Mouse (Mus musculus) forebrain, embryonic 15.5 days (tissue): Measurements from ENCODE around the gene Ctsk. TPM values are rescaled to one million over a fixed set of nuclear protein-coding genes. Genes with fewer than 3 reads are reported as not detected.

ENCODE experiments used
- ATAC-seq: fragments of 200-750 bp; cut with Nextera tagmentation; replicated peaks from 2 replicates; pipeline ENCODE4 v1.8.0; 2017; ENCODE audit warnings: mild to moderate bottlenecking, moderate TSS enrichment, moderate library complexity
- H3K27ac ChIP-seq: fragments of 300-500 bp; sonication (generic); replicated peaks from 2 replicates; pipeline ENCODE4 v1.5.1; 2015; ENCODE audit warnings: mild to moderate bottlenecking, inconsistent platforms
- H3K27me3 ChIP-seq: fragments of 300-500 bp; sonication (generic); 2 replicates; pipeline ENCODE4 v1.6.1; 2015; ENCODE audit warnings: inconsistent platforms
- H3K36me3 ChIP-seq: fragments of 300-500 bp; sonication (generic); 2 replicates; pipeline ENCODE4 v1.6.1; 2015; ENCODE audit warnings: mild to moderate bottlenecking, inconsistent platforms
- H3K4me1 ChIP-seq: fragments of 300-500 bp; sonication (generic); 2 replicates; pipeline ENCODE4 v1.6.1; 2015; ENCODE audit warnings: inconsistent platforms
- H3K4me2 ChIP-seq: fragments of 300-500 bp; sonication (generic); replicated peaks from 2 replicates; pipeline ENCODE4 v1.6.1; 2015; ENCODE audit warnings: mild to moderate bottlenecking, inconsistent platforms
- H3K4me3 ChIP-seq: fragments of 300-500 bp; sonication (generic); 2 replicates; pipeline ENCODE4 v1.5.1; 2015; ENCODE audit warnings: mild to moderate bottlenecking, inconsistent platforms
- H3K9ac ChIP-seq: fragments of 300-500 bp; sonication (generic); replicated peaks from 2 replicates; pipeline ENCODE4 v1.6.1; 2015; ENCODE audit warnings: mild to moderate bottlenecking, inconsistent platforms
- H3K9me3 ChIP-seq: fragments of 300-500 bp; sonication (generic); 2 replicates; pipeline ENCODE4 v1.6.1; 2016; ENCODE audit warnings: inconsistent platforms
- whole genome bisulfite sequencing: fragments of 180-500 bp; shearing (Covaris S2); methylation state at CpG from one replicate; pipeline ENCODE4 v1.1.7; 2015; ENCODE audit warnings: mixed read lengths; 5-methylcytosine and 5-hydroxymethylcytosine counted together
- polyA plus RNA-seq: library from polyadenylated mRNA; unstranded; fragments of >200 nt; fragmentation: Nextera tagmentation; extraction: Ambion mirVana; gene quantifications from 2 replicates; pipeline ENCODE4 v1.2.1, GENCODE M21; 2015

Ctsk gene
- polyA plus RNA-seq, 1 experiment from 2014 or later: 4.3 TPM

GRCm38 (mm10) chr3:95499496-95500140 lies 562 bp downstream of the Ctsk start:
- WGBS: 73% methylated on average over 10 of the region's 10 CpGs

DNA sequence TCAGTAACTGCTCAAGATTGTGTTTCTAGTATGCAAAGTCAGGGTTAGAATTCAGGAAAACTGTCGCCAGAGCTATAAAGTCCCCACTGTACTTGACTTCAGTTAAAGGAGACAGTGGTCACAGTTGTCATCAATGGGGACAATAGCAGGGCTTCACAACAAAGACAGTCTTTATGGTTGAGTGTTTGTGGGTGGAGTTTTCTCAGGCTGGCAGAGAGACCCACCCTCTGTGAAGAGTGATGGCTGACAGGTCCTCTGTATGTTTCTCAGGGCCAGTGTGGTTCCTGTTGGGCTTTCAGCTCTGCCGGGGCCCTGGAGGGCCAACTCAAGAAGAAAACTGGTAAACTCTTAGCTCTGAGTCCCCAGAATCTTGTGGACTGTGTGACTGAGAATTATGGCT lies 3.3 kb downstream of the Ctsk start:
- no peaks in the 10 kb centered on the region for H3K9me3 ChIP-seq

More at GRCm38 (mm10) chr3:95499496-95500140, 562 bp downstream of the Ctsk start:
- Histone ChIP-seq H3K27me3 (no peaks in the 10 kb centered on the region), H3K4me3 (no peak overlapping the region), H3K27ac (no peak overlapping the region), H3K4me1 (no peaks in the 10 kb centered on the region), H3K4me2 (no peak overlapping the region), H3K9ac (no peak overlapping the region), H3K9me3 (no peaks in the 10 kb centered on the region), H3K36me3 (peaks cover 20% of the 10 kb centered on the region)
- no peak for ATAC-seq

DNA sequence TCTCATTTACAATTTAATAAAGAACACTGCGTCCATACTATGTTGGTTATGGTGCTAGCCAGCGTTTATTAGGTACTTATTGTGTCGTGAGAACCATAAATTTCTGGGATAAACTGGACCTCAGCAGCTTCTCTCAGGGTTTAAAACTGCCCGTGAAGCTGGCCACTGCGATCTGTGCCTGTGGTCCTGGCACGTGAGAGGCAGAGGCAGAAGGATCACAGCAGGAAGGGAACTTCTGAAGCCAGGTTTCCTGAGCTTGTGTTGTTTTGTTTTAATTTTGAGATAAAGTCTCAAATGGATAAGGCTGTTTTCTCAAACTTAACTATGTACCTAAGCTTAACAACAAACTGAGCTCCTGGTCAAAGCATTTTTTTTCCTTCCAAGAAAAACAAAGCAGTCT lies 10.3 kb downstream of the Ctsk start:
- H3K4me3 ChIP-seq: no peak overlapping the region
- H3K9ac ChIP-seq: no peak overlapping the region
- 81% methylated on average over 6 of the region's 6 CpGs for WGBS
- no peaks in the 10 kb centered on the region for H3K36me3 ChIP-seq
- no peaks in the 10 kb centered on the region for H3K4me1 ChIP-seq
- no peak overlapping the region for H3K27ac ChIP-seq
- no peak overlapping the region for H3K4me2 ChIP-seq
- H3K27me3 ChIP-seq: no peaks in the 10 kb centered on the region
- no peaks in the 10 kb centered on the region for H3K9me3 ChIP-seq
- no peak for ATAC-seq

More for the DNA sequence above, 3.3 kb downstream of the Ctsk start:
- WGBS: 56% methylated on average over 2 of the region's 2 CpGs
- Histone ChIP-seq H3K27me3 (no peaks in the 10 kb centered on the region), H3K4me1 (no peaks in the 10 kb centered on the region), H3K9ac (no peak overlapping the region), H3K4me3 (no peak overlapping the region), H3K27ac (no peak overlapping the region), H3K36me3 (no peaks in the 10 kb centered on the region), H3K4me2 (no peak overlapping the region)
- no peak for ATAC-seq

DNA sequence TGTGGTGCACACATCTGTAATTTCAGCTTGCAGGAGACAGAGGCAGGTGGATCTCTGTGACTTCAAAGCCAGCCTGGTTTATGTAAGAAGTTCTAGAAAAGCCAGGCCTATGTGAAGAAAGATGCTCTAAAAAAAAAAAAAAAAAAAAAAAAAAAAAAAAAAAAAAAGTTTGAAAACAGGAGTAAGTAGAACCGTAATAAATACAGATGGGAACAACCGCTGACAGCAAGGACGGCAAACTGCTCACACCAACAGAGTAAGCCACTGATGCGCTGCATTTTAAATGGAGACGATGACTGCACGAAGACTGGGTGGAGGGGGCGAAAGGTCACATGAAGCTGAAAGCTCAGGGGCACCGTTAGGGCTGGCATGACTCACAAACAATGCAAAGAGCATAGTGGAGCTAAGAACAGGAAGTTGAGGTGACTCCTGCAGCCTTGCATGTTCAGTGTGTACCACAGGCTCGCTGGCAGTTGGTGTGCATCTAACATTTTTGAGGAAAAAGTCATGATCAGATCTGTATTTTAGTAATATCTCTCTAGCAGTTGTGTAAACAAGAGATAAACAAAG lies 12.6 kb downstream of the Ctsk start:
- no peak overlapping the region for H3K27ac ChIP-seq
- H3K9ac ChIP-seq: no peak overlapping the region
- no peak overlapping the region for H3K4me3 ChIP-seq
- H3K4me1 ChIP-seq: no peaks in the 10 kb centered on the region
- H3K27me3 ChIP-seq: no peaks in the 10 kb centered on the region
- H3K36me3 ChIP-seq: no peaks in the 10 kb centered on the region
- H3K4me2 ChIP-seq: no peak overlapping the region
- ATAC-seq: no peak
- H3K9me3 ChIP-seq: no peaks in the 10 kb centered on the region
- WGBS: 87% methylated on average over 9 of the region's 9 CpGs

GRCm38 (mm10) chr3:95516614-95517041 lies 17.6 kb downstream of the Ctsk start:
- no peak for ATAC-seq
- Histone ChIP-seq H3K9me3 (no peaks in the 10 kb centered on the region), H3K4me3 (no peak overlapping the region), H3K4me1 (0 out of 2 replicates have a peak, but pooled peaks cover 2% of the 10 kb centered on the region), H3K4me2 (no peak overlapping the region), H3K36me3 (no peaks in the 10 kb centered on the region), H3K27me3 (no peaks in the 10 kb centered on the region), H3K9ac (no peak overlapping the region), H3K27ac (no peak overlapping the region)
- WGBS: 92% methylated on average over 3 of the region's 3 CpGs

- 21% methylated on average over 10 of the region's 10 CpGs for WGBS
- peak; percentile 79 for ATAC-seq
These were observed 18.4 kb downstream of the Ctsk start for GRCm38 (mm10) chr3:95517493-95517898.

GRCm38 (mm10) chr3:95518891-95519290 lies 19.8 kb downstream of the Ctsk start:
- ATAC-seq: no peak
- Histone ChIP-seq H3K27me3 (no peaks in the 10 kb centered on the region), H3K4me3 (no peak overlapping the region), H3K36me3 (no peaks in the 10 kb centered on the region), H3K4me2 (no peak overlapping the region), H3K9me3 (no peaks in the 10 kb centered on the region), H3K4me1 (0 out of 2 replicates have a peak, but pooled peaks cover 2% of the 10 kb centered on the region), H3K9ac (no peak overlapping the region), H3K27ac (no peak overlapping the region)
- 89% methylated on average over 7 of the region's 7 CpGs for WGBS

More at GRCm38 (mm10) chr3:95517493-95517898, 18.4 kb downstream of the Ctsk start:
- no peak overlapping the region for H3K4me3 ChIP-seq
- no peaks in the 10 kb centered on the region for H3K9me3 ChIP-seq
- 0 out of 2 replicates have a peak, but pooled peaks cover 2% of the 10 kb centered on the region for H3K4me1 ChIP-seq
- no peaks in the 10 kb centered on the region for H3K27me3 ChIP-seq
- no peak overlapping the region for H3K4me2 ChIP-seq
- no peaks in the 10 kb centered on the region for H3K36me3 ChIP-seq
- 0 out of 2 replicates have a peak overlapping the region, but pooled peaks have one; percentile 38 for H3K27ac ChIP-seq
- H3K9ac ChIP-seq: no peak overlapping the region

GRCm38 (mm10) chr3:95519315-95519714 lies 20.3 kb downstream of the Ctsk start:
- Histone ChIP-seq H3K36me3 (no peaks in the 10 kb centered on the region), H3K27ac (no peak overlapping the region), H3K9ac (no peak overlapping the region), H3K4me3 (no peak overlapping the region), H3K9me3 (no peaks in the 10 kb centered on the region), H3K4me1 (0 out of 2 replicates have a peak, but pooled peaks cover 2% of the 10 kb centered on the region), H3K27me3 (no peaks in the 10 kb centered on the region), H3K4me2 (no peak overlapping the region)
- WGBS: 84% methylated on average over 2 of the region's 2 CpGs
- ATAC-seq: no peak

DNA sequence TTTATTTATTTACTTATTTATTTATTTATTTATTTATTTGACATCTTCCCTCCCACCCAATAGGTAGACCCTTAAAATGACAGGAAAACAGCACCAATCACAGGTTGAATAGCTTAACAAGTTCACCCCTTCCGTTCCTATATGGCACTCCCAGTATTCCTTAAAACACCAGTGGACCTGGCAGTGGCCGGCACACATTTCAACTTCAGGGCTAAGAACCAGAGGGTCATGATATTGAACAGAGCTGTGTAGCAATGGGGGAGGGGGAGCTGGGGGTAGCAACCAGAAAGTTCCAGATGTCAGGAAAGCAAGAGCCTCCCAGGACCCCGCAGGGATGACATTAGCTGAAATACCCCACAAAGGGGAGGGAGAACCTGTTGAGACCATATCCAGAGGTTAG lies 21.0 kb downstream of the Ctsk start:
- ATAC-seq: no peak
- no peaks in the 10 kb centered on the region for H3K36me3 ChIP-seq

DNA sequence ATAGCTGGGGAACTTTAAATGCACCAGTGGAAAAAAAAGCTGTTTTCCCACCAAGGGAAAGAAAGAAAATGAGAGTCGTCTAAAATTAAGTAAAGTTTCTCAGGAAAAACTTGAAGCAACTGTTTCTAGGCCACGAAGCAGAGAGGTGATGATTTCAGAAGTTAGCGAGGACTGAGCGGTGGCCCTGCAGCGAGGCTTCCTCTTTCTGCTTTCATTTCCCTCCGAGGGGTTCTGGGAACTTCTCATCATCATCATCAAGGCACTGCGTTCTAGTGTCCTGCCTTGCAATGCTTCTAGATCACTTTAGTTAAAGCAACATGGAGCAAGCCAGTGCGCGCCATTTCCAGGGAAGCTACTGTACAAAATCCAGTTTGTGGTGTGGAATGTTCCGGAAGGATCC lies 22.1 kb downstream of the Ctsk start:
- no peak overlapping the region for H3K4me3 ChIP-seq
- no peak overlapping the region for H3K27ac ChIP-seq
- H3K4me1 ChIP-seq: 0 out of 2 replicates have a peak, but pooled peaks cover 2% of the 10 kb centered on the region
- H3K36me3 ChIP-seq: no peaks in the 10 kb centered on the region
- no peaks in the 10 kb centered on the region for H3K27me3 ChIP-seq
- WGBS: 94% methylated on average over 10 of the region's 10 CpGs
- no peaks in the 10 kb centered on the region for H3K9me3 ChIP-seq
- H3K9ac ChIP-seq: no peak overlapping the region
- no peak for ATAC-seq
- H3K4me2 ChIP-seq: no peak overlapping the region

More for the DNA sequence above, 21.0 kb downstream of the Ctsk start:
- Histone ChIP-seq H3K27ac (no peak overlapping the region), H3K9me3 (no peaks in the 10 kb centered on the region), H3K27me3 (no peaks in the 10 kb centered on the region), H3K9ac (no peak overlapping the region), H3K4me3 (no peak overlapping the region), H3K4me1 (0 out of 2 replicates have a peak, but pooled peaks cover 2% of the 10 kb centered on the region), H3K4me2 (no peak overlapping the region)
- WGBS: 92% methylated on average over 3 of the region's 3 CpGs

DNA sequence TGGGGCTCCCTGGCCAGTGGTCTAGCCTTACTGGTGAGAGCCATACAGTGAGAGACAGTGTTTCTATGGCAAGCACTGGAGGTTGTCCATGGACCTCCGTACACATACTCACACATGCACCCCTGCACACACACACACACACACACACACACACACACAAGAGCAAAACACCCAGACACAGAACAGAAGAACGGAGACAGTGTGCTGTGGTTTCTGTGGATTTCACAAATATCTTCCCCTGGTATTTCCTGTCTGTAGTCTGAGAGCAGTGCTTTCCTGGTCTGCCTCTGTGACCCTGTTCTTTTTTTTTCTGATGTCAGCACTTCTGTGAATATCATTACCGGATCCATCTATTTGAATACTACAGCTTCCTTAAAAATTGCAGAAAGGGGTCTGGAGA lies 24.6 kb downstream of the Ctsk start:
- WGBS: 88% methylated on average over 3 of the region's 3 CpGs
- no peaks in the 10 kb centered on the region for H3K27me3 ChIP-seq
- no peaks in the 10 kb centered on the region for H3K4me1 ChIP-seq
- no peaks in the 10 kb centered on the region for H3K36me3 ChIP-seq
- H3K4me3 ChIP-seq: no peak overlapping the region
- no peak overlapping the region for H3K4me2 ChIP-seq
- no peak overlapping the region for H3K27ac ChIP-seq
- ATAC-seq: no peak
- H3K9ac ChIP-seq: no peak overlapping the region
- no peaks in the 10 kb centered on the region for H3K9me3 ChIP-seq

DNA sequence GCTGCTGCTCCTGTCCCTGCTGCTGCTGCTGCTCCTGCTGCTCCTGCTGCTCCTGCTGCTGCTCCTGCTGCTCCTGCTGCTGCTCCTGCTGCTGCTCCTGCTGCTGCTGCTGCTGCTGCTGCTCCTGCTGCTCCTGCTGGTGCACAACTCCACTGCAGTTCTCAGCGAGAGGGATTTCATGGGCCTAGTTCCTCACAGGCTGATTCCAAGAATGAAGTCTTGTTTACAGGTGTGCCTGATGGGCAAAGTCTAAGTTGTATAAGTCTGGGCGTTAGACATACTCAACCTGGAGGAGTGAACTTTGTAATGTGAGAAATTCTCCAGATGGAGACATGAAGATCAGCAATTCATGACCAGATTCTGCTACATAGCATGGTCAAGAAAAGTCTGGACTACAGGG lies 25.6 kb downstream of the Ctsk start:
- Histone ChIP-seq H3K4me2 (no peak overlapping the region), H3K9ac (no peak overlapping the region), H3K27me3 (no peaks in the 10 kb centered on the region), H3K4me3 (no peak overlapping the region), H3K4me1 (no peaks in the 10 kb centered on the region), H3K27ac (no peak overlapping the region), H3K9me3 (no peaks in the 10 kb centered on the region), H3K36me3 (no peaks in the 10 kb centered on the region)
- WGBS: 70% methylated on average over 2 of the region's 2 CpGs
- no peak for ATAC-seq
